Mouse (Mus musculus) cerebellum, postnatal 25 days (tissue): ENCODE data around the gene Bicd2.

ENCODE experiments used
- DNase-seq, 2 experiments: peaks; one replicate each; pipeline ENCODE4 v3.0.0; 2021; ENCODE audit warnings: mixed read lengths in 2 of 2

Bicd2 gene

GRCm38 (mm10) chr13:49341012-49341830, at the start of gene Bicd2:
Gene Bicd2, plus strand, starts transcription at chr13:49341585.
- DNase-seq = peak; percentile 93 to 96

DNA sequence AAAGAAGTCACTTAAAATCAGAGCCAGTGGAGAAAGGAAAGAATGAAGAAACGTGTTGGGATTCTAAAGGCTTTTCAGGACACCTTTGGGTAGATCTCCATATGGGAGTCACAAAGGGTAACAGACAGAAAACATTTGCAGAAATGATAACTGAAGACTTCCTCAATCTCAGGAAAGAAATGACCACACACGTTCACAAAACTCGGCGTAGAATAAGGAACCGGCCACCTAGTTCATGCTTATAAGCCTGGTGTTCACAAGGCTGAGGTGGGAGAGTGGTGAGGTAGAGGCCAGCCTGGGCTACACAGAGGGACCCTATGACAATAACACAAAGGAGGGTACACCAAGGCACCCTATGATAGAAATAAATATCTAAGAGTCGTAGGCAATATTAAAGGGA, 49.4 kb upstream of the Bicd2 start:
- DNase-seq = no peak

DNA sequence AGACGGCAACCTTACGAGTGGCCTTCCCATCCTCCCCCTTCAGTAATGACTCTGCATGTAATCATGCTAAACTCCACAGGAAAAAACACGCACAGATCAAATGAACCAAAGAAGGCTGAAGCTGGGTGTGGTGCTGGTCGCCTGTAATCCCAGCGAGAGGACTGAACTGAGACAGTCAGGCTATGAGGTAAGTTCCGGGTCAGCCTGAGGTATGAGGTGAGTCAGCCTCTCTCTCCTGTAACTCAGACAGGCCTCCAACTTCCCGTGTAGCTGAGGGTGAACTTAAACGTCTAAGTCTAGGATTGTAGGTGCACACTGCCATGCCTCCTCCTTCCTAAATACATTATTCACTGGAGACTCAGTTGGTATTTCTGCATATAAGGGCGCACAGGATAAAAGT, 47.3 kb upstream of the Bicd2 start:
- DNase-seq = no peak

DNA sequence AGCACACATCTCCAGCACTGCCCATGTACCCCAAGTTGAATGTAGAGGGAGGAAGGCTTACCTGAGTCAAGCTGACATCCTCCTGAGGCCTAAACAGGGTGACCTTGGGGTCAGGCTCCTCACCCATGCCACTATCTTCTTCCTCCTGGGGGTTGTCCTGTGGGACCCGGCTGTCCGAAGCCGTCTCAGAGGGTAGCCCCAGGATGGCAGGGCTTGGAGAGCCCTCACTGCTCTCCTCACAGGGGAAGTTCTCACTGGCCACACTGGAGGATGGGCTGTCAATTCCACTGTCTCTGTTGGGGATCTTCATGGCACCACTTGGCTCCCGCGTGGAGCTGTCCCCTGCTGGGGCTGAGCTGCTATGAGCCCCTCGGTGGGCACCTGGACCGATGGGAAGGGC, 45.1 kb upstream of the Bicd2 start:
- DNase-seq = no peak

DNA sequence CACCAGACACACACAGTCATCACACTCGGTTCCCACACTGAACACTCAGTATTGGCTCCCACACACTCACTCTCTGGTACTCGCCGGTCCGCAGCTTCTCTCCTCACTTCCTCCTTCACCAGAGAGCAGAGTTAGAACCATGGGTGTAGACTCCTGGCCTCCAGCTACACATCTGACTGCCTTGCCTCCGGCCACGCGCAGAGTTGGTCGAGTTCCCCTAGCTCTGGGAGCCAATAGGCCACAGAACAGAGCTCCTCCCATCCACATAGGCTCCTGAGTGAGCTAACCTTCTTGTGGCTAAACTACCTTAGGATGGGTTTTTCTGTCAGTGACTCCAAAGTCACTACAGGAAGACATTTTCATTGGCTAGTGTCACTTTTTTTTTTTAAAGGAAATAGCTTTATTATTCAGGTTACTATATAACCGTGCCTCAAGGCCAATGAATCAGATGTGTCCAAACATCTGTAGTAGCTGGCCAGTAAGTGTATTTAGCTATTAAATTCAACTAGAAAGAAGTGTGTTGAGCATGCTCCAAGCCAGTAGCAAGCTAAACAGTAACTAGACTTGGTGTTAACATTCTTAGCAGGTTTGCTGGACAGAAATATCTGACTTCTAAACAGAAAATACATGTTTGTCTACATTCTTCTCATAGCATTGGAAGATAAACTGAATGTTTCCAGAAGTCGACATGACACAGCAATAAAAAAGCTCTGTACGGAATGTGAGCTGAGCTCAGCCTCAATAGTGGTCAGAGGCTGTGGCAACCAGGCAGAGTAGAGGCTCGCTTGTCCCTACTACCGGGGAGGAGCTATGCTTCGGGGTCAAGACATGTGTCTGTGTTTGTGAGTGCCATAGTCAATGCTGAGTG, 42.6 kb upstream of the Bicd2 start:
- no peak for DNase-seq

- DNase-seq = no peak
These were observed 40.6 kb upstream of the Bicd2 start for GRCm38 (mm10) chr13:49300771-49301170.

DNA sequence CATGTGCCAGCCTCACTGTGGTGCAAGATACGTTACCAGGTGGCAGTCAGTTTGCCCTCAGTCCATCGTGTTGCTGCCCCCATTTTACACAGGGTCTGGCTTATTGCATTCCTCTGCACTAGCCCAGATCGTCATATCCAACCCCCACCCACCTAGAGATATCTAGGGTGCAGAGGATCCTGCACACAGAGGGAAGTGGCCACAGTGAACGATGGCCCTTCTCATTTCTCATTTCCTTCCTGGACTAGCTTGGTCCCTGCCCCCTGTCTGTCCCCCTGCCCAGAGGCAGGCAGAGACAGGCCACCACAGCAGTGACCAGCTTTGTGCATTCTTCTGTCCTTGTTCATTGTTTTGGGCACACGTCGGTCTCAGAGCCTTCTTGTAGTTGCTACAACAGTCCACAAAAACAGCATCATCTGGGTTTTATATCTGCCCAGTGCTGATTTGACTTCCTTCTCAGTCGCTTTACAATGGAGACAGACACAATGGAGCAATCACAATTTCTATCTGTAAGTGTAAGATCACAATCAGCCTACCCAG, 34.5 kb upstream of the Bicd2 start:
- DNase-seq = no peak

DNA sequence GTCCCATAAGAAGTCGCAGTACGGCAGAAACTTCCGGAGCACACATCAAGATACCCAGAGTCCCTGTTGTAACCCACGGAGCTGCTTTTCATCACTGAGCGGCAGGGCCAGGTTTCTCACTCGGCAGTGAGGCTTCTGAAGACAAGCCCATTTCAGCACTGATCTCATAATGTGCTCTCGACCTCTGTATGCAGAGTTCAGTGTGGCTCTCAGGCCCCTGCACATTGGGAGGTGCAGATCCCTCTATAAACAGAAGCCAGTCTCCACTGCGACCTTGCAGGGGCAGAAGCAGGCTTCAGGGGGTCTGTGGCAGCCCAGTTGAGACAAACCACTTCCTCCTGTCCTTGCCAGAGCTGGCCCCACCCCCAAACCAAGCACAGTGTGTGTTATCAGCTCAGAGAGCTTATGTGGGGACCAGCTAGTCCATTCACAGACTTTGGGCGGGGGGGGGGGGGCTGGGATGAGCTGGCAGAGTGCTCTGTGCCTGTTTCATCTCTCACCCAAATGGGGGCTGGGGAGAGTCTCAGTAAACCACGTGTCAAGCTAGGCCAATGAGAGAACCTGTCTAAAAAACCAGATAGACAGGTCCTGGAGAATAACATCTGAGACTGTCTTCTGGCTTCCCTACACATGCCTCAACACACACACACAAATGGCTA, 33.9 kb upstream of the Bicd2 start:
- no peak for DNase-seq

- no peak for DNase-seq
These were observed 33.2 kb upstream of the Bicd2 start for GRCm38 (mm10) chr13:49308206-49308605.

DNA sequence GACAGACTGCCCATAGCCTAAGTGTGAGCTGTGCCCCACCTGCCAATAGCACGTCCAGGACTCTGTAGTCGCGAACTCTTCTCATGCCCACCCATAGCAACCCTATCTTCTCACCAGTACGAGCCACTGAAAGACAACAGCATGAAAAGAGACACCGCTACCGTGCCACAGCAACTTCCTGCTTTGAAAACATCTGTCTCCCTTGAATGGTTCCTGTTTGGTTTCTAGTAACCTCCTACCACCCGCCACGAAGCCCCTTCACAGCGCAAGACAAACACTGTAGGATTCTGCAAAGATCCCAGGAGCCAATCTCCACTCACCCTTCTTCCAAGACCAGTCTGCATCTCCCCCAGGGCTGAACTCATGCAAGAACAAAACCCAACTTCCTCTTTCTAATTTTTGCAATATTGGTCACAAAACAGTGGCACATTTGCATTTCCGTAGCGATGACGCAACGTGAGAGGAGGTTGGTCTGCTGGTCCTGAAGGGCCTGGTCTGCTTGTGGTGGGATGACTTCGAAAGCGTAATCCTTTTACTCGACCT, 32.5 kb upstream of the Bicd2 start:
- DNase-seq = no peak

GRCm38 (mm10) chr13:49309501-49309900, 31.9 kb upstream of the Bicd2 start:
- DNase-seq = no peak

DNA sequence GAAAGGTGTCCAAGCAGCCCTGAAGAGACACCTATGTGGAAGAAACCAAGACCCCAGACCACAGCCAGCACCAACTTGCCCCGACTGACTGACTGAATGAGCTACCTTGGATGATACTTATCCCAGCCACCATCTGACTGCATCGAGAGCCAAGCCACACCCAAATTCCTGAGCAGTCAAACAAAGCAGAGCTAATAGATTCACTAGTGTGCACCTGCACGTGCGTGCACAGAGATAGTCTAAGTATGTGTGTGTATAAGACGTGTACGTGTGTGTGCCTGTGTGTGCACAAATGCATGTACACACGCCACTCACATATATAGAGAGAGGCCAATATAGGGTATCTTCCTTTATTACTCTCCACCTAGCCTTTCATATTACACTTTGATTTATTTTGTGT, 29.7 kb upstream of the Bicd2 start:
- no peak for DNase-seq

DNA sequence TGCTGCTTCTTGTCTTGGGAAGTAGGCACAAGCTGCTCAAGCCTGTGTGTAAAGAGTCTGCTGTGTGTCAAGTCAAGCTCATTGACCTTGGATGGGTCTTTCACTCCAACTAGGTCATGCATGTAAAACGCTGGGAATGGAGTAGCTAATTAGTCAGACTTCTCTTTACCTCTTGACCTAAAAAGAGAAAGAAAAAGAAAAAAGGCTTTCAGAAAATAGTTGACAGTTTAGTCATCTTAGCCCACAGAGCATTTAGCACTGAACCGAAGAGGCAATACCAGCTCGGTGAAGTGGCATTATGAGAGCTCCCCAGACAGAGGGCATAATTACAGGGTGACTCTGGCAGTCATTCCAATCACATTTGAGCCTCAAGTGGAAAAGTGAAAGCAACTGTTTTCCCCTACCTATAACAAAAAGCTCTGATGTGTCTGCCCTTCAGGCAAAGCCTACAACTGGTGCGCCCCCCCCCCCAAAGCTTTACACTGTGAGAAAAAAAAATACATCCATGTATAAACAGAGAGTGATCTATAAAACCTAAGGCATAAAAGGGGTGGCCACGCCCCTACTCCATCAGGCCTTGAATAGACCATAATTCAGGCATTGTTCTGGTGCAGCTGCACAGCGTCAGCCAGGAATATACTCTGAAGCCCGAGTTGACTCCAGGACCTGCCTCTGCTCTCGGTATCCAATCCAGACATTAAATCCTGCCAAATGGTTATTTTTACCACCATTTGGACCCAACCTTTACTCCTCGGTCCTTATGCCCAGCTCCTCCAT, 24.8 kb upstream of the Bicd2 start:
- no peak for DNase-seq

GRCm38 (mm10) chr13:49317508-49317907, 23.9 kb upstream of the Bicd2 start:
- no peak for DNase-seq

DNA sequence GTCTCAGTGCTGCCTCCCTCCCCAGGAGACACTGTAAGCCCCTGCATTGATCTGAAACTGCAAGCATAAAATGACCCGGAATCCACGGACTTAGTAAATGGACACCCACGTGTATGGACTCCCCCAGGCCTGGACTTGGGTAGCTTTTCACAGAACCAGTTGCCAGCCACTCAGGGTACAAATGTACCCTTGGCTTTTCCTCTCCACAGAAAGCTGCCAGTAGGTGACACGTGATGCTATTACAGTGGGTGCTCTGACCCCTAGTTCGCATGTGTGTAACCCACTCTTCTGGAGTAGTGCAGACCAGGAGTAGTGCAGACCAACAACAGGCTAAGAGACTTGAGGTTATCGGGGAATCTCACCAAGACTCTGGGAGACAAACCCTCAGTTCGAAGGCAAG, 23.5 kb upstream of the Bicd2 start:
- no peak for DNase-seq

GRCm38 (mm10) chr13:49320040-49320439, 21.3 kb upstream of the Bicd2 start, which contains the start of gene Fgd3:
Gene Fgd3, minus strand, starts transcription at chr13:49320311.
- peak in 1 of 2 experiments; percentile 43 for DNase-seq

DNA sequence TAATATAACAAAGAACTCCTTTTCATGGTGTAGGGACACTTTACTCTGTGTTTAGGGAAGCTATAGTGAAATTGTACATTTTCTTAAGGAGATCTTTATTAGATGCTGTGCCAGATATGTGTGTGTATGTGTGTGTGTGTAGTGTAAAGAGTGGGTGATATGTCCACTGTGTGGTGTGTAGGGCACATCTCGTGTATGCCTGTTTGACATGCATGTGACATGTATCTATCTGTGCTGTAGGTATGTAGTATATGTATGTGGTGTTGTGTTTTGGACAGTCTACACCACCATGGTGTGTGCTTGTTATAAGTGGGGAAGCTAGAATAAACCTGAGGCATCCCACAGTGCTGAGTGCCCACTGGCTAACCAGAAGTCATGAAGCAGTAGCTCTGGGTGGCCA, 20.9 kb upstream of the Bicd2 start:
- no peak for DNase-seq

DNA sequence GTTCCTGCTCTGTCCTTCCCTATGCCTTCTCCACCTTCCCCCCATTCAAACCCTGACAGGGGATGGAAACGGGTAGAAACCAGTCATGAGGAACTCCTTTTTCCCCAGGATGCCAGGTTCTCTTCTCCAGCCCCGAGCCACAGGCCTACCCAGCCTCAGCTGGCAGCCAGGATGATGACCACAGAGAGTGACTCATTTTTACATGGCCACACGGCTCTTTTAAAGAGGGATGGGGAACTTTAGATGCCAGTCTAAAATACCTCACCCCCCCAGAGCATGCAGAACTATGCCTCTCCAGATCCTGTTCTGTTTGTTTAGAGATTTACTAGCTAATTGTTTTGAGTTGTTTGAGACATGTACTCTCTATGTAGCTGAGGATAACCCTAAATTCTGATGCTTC, 19.9 kb upstream of the Bicd2 start:
- no peak for DNase-seq

GRCm38 (mm10) chr13:49322169-49322568, 19.2 kb upstream of the Bicd2 start:
- no peak for DNase-seq

DNA sequence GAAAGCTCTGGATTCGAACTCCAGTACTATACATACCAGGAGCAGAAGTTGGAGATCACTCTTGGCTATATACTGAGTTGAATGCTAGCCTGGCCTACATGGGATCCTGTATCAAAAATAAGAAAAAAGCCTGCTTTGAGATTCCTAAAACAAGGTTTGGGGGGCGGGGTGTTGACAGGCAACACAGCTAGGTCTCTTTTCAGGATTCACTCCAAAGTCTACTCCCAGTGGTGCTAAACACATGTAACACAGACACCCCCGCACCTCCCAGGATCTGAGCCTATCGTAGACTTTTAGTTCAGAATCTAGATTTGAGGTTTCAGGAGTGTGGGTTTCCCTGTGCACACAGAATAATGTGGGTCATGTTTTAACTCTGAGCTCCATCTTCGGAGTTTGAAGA, 18.6 kb upstream of the Bicd2 start:
- no peak for DNase-seq

- no peak for DNase-seq
These were observed 16.5 kb upstream of the Bicd2 start for GRCm38 (mm10) chr13:49324871-49325270.
